Mouse (Mus musculus): ENCODE measurements at regions not wholly inside any gene's neighbourhood (a gene's known extent, or its start where the extent isn't known, plus 50 kb on each side); places are given as distances from the start of the nearest gene placed in this dataset.

DNA sequence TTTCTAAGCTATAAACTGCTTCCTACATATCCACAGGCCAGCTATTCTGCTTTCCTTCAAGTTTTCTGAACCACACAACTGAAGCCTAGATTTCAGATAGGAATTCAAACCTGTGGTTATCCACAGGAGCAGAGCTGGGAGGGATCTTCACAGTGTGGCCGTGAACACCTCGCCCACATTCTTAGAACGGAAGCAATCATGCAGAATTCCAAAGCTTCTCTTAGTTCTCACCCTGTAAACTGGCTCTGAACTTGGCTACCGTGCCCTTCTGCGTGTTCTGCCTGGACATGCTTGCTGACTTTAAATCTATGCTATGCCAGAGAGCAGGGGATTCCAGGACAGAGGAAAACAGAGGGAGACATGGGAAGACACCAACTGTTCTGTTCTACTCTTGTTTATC lies 70.2 kb upstream of the Kctd3 start:
- TF ChIP-seq POLR2A (IDR thresholded peaks at IDR 0.05; ENCODE audit: low read depth, low read length) (no peak), CTCF (IDR thresholded peaks at IDR 0.05; ENCODE audit: extremely low read depth, insufficient read length, insufficient replicate concordance, low read depth, low read length) (no peak)
